Mouse (Mus musculus): ENCODE data around the gene Micall2. TPM values are rescaled to one million over a fixed set of nuclear protein-coding genes. Genes with fewer than 3 reads are reported as not detected.
A peak's percentile ranks its signal among the peaks of the same experiment; 100 is the strongest.
"Not testable (repeated sequence)": the region's sequence is repeated elsewhere in the genome, so short reads cannot be mapped to it uniquely, and the experiment has no call there.

Micall2 gene
- polyA plus RNA-seq, 1 experiment from 2014 or later = 5.7 TPM

DNA sequence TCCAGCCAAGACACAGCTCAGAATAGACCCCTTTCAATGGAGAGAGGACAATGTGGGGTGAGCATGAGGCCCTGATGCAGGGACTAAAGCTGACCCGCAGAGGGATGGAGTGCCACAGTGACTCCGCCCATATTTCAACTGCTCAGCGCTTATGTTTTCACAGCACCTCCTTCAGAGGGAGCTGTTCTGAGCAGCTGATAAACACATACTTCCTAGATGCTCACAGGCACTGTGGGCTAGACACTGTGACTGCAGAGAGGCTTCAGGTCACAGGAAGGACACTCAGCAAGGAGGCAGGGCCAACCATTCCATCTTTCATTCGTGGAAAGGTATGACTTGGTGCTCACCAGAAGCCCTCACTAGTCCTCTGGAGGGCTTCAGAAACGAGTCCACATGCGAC lies 13.4 kb downstream of the Micall2 start:
- Histone ChIP-seq H3K4me1 (peaks cover 26% of the 10 kb centered on the region), H3K36me3 (no peaks in the 10 kb centered on the region), H3K27ac (peak overlapping the region; percentile 37), H3K27me3 (ENCODE audit: insufficient read depth, poor library complexity, severe bottlenecking) (no peaks in the 10 kb centered on the region), H3K4me3 (no peak overlapping the region), H3K9me3 (no peaks in the 10 kb centered on the region)
- no peak for DNase-seq (ENCODE audit: low spot score)
- WGBS = 60% methylated on average over 6 of the region's 6 CpGs

DNA sequence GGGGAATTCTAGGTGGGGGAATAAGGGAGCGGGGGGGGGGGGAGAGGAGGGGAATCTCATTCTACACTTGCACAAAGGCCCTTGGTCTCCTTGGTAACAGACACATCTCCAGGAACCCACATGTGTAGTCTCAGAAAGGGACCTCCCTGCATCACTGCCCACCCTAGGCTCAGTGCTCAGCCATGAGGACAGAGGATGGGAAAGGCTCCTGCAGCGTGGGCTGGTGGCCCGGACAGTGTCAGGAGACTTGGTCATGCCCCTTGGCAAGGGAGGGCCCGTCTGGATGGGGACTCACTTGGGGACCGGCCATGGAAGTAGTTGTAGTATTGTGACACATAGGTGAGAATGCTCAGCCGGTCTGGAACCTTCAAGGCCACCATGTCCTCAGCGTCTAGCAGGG lies 17.2 kb downstream of the Micall2 start:
- Histone ChIP-seq H3K4me1 (peaks cover 13% of the 10 kb centered on the region), H3K27me3 (ENCODE audit: insufficient read depth, poor library complexity, severe bottlenecking) (peaks cover 12% of the 10 kb centered on the region; the same call in 1 of the 2 replicates), H3K9me3 (no peaks in the 10 kb centered on the region), H3K4me3 (no peak overlapping the region), H3K27ac (no peak overlapping the region), H3K36me3 (no peaks in the 10 kb centered on the region)
- no peak for DNase-seq (ENCODE audit: low spot score)
- WGBS = 89% methylated on average over 6 of the region's 7 CpGs

DNA sequence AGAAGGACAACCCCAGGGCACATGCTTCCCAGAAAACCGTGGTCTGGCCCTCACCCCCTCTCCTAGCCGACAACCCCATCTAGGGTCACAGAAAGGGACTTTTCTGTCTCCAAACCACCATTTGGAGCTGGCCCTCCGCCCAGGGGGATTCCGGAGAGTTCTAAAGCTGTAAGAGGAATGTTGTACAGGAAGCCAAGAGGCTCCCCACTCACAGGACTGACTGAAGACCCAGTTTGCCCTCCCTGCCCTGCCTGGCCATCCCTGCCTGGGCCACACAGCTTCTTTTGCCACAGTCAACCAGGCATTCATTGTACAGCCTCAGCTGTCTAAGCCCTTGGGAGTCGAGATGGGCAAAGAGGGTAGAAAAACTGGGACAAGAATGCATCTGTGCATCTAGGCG lies 17.6 kb downstream of the Micall2 start:
- H3K9me3 ChIP-seq = no peaks in the 10 kb centered on the region
- no peaks in the 10 kb centered on the region for H3K36me3 ChIP-seq
- no peak for DNase-seq (ENCODE audit: low spot score)
- peaks cover 12% of the 10 kb centered on the region for H3K4me1 ChIP-seq
- no peak overlapping the region for H3K4me3 ChIP-seq
- no peak overlapping the region for H3K27ac ChIP-seq
- H3K27me3 ChIP-seq (ENCODE audit: insufficient read depth, poor library complexity, severe bottlenecking) = peaks cover 12% of the 10 kb centered on the region; the same call in 1 of the 2 replicates
- WGBS = 85% methylated on average over 6 of the region's 6 CpGs

DNA sequence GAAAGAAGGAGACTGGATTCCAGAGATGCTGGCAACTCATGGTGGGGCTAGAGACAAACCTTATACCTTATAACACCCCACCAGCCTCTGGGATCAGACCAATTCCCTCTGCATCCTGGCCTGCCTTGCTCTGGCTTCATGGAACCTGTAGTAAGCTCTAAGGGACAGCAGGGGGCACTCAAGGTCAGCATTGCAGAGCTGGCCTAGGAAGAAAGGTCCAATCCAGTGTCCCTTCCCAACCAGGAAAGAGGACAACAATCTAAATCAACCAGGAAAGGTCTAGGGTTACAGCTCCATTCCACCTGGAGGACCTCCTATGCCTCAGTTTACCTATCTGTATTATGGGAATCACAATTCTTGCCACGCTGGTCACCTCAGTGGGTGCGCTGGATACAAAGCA lies 18.4 kb downstream of the Micall2 start:
- no peak overlapping the region for H3K4me3 ChIP-seq
- WGBS = 94% methylated on average over 2 of the region's 2 CpGs
- DNase-seq (ENCODE audit: low spot score) = peak; percentile 87
- H3K27me3 ChIP-seq (ENCODE audit: insufficient read depth, poor library complexity, severe bottlenecking) = peaks cover 12% of the 10 kb centered on the region; the same call in 1 of the 2 replicates
- peaks cover 4% of the 10 kb centered on the region for H3K4me1 ChIP-seq
- no peak overlapping the region for H3K27ac ChIP-seq
- H3K9me3 ChIP-seq = no peaks in the 10 kb centered on the region
- no peaks in the 10 kb centered on the region for H3K36me3 ChIP-seq

DNA sequence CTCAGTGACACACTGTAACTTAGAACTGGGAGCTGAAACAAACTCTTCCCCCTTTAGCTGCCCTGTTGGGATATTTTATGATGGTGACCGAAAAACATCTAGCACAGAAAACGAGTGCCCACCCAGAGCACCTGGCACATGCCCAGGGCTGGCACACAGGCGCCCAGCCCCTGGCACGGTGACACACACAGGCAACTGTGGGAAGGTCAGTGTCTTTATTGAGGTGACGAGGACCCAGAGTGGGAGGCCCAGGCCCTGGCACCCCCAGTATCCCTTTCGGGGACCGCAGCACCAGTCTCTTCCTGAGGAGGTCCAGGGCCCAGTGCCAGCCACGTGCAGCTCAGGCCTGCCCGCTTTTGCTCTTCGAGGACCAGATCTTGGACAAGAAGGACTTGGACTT lies 29.6 kb downstream of the Micall2 start:
- Histone ChIP-seq H3K27ac (no peak overlapping the region), H3K9me3 (0 out of 2 replicates have a peak, but pooled peaks cover 2% of the 10 kb centered on the region), H3K4me3 (no peak overlapping the region), H3K27me3 (ENCODE audit: insufficient read depth, poor library complexity, severe bottlenecking) (0 out of 2 replicates have a peak, but pooled peaks cover 3% of the 10 kb centered on the region), H3K4me1 (peaks cover 17% of the 10 kb centered on the region), H3K36me3 (peaks cover 27% of the 10 kb centered on the region)
- DNase-seq (ENCODE audit: low spot score) = no peak
- 90% methylated on average over 10 of the region's 10 CpGs for WGBS

DNA sequence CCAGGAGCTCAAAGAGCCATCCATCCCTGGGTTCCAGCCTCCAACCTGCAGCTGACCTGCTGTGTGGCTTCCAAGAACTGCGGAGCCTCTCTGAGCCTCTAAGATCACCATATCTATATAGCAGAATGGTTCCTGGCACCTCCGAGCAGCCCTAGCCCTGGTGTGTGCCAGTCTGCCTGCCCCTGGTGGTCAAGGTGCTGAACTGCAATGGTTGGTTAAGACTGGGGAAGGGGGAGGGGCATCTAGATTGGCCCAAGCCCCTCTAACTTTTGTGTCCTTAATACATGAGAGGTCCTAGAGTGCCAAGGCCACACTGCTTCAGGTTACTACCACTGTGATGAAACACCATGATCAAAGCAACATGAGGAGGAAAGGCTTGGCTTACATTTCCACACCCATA lies 33.2 kb downstream of the Micall2 start:
- 0 out of 2 replicates have a peak, but pooled peaks cover 3% of the 10 kb centered on the region for H3K36me3 ChIP-seq
- H3K4me1 ChIP-seq = peaks cover 14% of the 10 kb centered on the region
- no peak for DNase-seq (ENCODE audit: low spot score)
- 0 out of 2 replicates have a peak, but pooled peaks cover under 1% of the 10 kb centered on the region for H3K9me3 ChIP-seq
- no peak overlapping the region for H3K27ac ChIP-seq
- peaks cover under 1% of the 10 kb centered on the region; the same call in 1 of the 2 replicates for H3K27me3 ChIP-seq (ENCODE audit: insufficient read depth, poor library complexity, severe bottlenecking)
- 59% methylated on average over 2 of the region's 2 CpGs for WGBS
- no peak overlapping the region; the same call in 1 of the 2 replicates for H3K4me3 ChIP-seq

DNA sequence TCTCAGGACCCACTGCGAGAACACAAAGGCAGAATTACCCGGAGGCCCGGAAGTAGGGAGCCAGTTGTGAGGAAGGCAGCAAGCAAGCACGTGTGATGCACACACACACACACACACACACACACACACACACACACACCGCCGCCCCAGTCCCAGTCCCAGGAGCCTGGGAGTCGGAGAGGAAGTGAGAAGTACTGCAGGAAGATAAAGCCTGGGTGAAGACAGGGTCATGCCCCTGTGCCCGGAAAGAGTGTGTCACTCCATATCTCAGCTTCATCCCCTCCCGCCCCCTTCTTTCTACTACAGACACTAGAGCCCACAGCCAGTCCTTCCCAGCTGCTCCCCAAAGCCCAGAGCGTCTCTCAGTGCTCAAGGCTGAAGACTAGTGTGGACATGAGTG lies 33.9 kb downstream of the Micall2 start:
- H3K36me3 ChIP-seq = 0 out of 2 replicates have a peak, but pooled peaks cover 3% of the 10 kb centered on the region
- H3K27ac ChIP-seq = no peak overlapping the region
- peaks cover 14% of the 10 kb centered on the region for H3K4me1 ChIP-seq
- 26% methylated on average over 9 of the region's 10 CpGs for WGBS
- no peaks in the 10 kb centered on the region for H3K9me3 ChIP-seq
- peak overlapping the region; percentile 9; the same call in 1 of the 2 replicates for H3K4me3 ChIP-seq
- H3K27me3 ChIP-seq (ENCODE audit: insufficient read depth, poor library complexity, severe bottlenecking) = peaks cover 7% of the 10 kb centered on the region
- peak; percentile 89 for DNase-seq (ENCODE audit: low spot score)

DNA sequence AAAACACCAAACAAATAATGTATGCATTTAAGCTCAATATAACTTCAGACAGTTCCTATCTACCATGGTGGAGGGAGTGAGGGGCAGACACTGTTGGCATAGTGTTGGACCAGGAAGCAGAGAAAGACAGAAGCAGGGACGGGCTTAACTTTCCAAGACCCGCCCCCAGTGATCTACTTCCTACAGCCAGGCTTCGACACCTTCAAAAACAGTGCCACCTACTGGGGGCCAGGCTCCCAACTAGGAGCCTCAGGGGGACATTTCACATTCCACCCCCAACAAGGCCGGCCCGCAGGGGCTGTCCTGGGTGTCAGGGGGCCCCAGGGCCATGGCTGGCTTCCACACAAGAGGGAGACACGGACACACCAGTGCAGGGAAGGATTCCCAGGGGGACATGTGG lies 39.2 kb downstream of the Micall2 start:
- H3K4me3 ChIP-seq = no peak overlapping the region
- no peak overlapping the region for H3K27ac ChIP-seq
- no peaks in the 10 kb centered on the region; the same call in 1 of the 2 replicates for H3K9me3 ChIP-seq
- H3K27me3 ChIP-seq (ENCODE audit: insufficient read depth, poor library complexity, severe bottlenecking) = peaks cover 27% of the 10 kb centered on the region
- DNase-seq (ENCODE audit: low spot score) = no peak
- H3K4me1 ChIP-seq = peaks cover 7% of the 10 kb centered on the region
- 88% methylated on average over 6 of the region's 6 CpGs for WGBS
- no peaks in the 10 kb centered on the region for H3K36me3 ChIP-seq

DNA sequence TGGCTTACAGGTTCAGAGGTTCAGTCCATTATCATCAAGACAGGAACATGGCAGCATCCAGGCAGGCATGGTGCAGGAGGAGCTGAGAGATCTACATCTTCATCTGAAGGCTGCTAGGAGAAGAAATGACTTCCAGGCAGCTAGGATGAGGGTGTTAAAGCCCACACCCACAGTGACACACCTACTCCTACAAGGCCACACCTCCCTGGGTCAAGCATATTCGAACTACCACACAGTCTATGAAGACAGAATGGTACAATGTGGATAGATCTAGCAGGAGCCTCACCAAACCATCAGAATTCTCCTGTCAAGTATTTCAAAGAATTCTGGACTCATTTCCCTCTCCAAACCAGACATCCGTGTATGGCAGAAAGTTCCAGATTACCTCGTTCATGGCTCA lies 40.3 kb downstream of the Micall2 start:
- not testable (repeated sequence) for H3K4me3 ChIP-seq; H3K4me1 ChIP-seq; H3K36me3 ChIP-seq; H3K9me3 ChIP-seq; DNase-seq (ENCODE audit: low spot score); H3K27ac ChIP-seq
- whole genome bisulfite sequencing = 71% methylated on average over 3 of the region's 3 CpGs
- H3K27me3 ChIP-seq (ENCODE audit: insufficient read depth, poor library complexity, severe bottlenecking) = peaks cover 36% of the 10 kb centered on the region

DNA sequence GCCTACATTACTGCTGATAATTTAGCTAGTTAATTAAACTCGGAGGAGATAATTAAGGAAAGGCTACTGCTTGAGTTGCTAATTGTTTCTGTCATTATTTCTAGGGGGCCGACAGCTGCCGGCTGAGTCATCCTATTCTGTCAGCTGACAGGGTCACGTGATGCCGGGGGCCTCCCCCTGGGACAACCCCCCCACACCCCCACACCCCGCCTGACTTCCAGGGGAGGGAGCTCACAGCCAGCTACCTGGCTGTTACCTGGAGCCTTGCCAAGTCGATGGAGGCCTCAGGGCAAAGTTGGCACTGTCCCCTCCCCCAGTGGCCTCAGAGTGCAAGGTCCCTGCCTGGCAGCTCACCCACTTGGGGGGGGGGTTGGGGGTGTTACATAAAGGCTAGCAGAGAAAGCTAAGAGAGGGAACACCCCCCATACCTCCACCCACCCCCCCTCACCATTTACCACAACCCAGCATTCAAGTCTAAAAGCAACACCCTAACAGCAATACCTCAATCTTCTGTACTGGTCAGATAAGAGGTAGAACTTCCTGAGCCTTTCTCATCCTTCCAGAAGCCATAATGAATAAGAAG lies 41.1 kb downstream of the Micall2 start:
- no peak overlapping the region for H3K4me3 ChIP-seq
- H3K27ac ChIP-seq = no peak overlapping the region
- H3K36me3 ChIP-seq = no peaks in the 10 kb centered on the region
- 30% methylated on average over 7 of the region's 7 CpGs for WGBS
- peaks cover 36% of the 10 kb centered on the region for H3K27me3 ChIP-seq (ENCODE audit: insufficient read depth, poor library complexity, severe bottlenecking)
- DNase-seq (ENCODE audit: low spot score) = no peak
- no peaks in the 10 kb centered on the region; the same call in 1 of the 2 replicates for H3K9me3 ChIP-seq
- peaks cover 3% of the 10 kb centered on the region; the same call in 1 of the 2 replicates for H3K4me1 ChIP-seq

DNA sequence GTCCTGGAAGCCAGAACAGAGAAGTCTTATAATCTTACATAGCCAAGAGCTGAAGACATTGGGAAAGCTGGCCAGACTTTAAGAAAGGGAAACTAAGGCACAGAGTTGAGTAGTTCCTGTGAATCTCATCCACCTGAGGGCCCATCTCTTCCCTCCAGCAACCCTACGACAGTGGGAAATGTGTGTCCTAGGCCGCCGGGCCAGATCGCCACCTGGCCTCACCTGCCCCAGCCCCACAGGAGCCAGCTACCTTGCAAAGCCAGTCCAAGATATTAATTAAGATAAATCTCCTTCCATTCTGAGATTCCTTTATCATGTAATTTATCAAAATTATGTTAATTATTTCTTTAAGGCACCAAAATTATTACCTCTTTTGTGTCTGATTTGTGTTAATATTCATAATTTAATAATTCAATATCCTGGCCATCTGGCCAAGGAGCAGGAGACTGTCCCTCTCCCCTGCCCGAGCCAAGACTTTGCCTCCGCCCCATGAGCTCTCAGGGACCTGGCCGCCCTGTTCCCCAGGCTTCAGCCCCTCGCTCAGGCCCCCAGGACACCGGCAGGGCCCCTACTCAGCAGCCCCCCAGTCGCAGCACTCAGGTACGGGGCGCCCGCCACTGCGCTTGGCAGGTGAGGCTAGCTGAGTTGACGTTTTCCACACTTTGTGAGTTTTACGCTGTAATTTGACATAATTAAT lies 41.7 kb downstream of the Micall2 start:
- Histone ChIP-seq H3K27me3 (ENCODE audit: insufficient read depth, poor library complexity, severe bottlenecking) (peaks cover 37% of the 10 kb centered on the region), H3K4me1 (peaks cover 3% of the 10 kb centered on the region; the same call in 1 of the 2 replicates), H3K36me3 (no peaks in the 10 kb centered on the region), H3K27ac (no peak overlapping the region), H3K9me3 (no peaks in the 10 kb centered on the region; the same call in 1 of the 2 replicates), H3K4me3 (no peak overlapping the region)
- 58% methylated on average over 16 of the region's 16 CpGs for WGBS
- no peak for DNase-seq (ENCODE audit: low spot score)

DNA sequence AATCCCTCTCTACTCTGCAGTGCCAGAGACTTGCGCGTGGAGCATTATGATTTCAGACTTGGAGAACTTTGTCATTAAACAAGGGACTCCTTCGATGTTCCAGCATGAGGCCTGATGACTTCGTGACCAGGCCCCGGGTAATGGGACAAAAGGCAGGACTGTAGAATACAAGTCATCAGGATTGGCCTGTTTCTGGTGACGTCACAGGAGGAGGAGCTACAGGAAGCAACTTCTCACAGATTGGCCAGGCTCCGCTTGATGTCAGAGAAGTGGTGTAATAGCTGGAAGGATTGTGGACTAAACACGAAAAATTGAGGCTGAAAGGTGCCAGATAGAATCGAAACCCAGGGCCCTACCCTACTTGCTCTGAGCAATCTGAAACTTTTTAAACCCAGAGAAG lies 45.3 kb downstream of the Micall2 start:
- WGBS = 71% methylated on average over 9 of the region's 9 CpGs
- no peaks in the 10 kb centered on the region for H3K36me3 ChIP-seq
- H3K27ac ChIP-seq = no peak overlapping the region
- no peak for DNase-seq (ENCODE audit: low spot score)
- peaks cover 58% of the 10 kb centered on the region for H3K27me3 ChIP-seq (ENCODE audit: insufficient read depth, poor library complexity, severe bottlenecking)
- peaks cover 16% of the 10 kb centered on the region for H3K4me1 ChIP-seq
- H3K4me3 ChIP-seq = no peak overlapping the region
- no peaks in the 10 kb centered on the region; the same call in 1 of the 2 replicates for H3K9me3 ChIP-seq

DNA sequence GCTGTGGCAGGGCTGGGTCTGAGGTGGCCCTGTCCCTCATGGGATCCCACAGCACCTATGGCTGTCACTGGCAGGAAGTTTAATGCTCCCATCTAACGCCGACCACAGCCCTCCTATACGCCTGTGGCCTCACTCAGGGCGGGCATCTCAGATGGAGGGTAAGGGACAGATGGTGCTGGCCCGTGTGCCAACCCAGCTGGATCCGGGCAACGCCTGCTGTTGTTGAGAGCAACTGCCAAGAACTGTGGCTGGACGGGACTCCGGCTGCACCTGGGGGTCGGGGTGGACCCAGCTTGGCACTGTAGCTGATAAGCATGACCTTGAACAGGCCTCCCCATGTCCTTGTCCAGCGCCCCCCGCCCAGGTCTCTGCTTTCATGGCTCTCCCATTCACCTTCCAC lies 47.8 kb downstream of the Micall2 start:
- WGBS = 80% methylated on average over 12 of the region's 12 CpGs
- Histone ChIP-seq H3K36me3 (no peaks in the 10 kb centered on the region), H3K27me3 (ENCODE audit: insufficient read depth, poor library complexity, severe bottlenecking) (peaks cover 71% of the 10 kb centered on the region), H3K9me3 (no peaks in the 10 kb centered on the region; the same call in 1 of the 2 replicates), H3K4me3 (no peak overlapping the region), H3K4me1 (peaks cover 15% of the 10 kb centered on the region), H3K27ac (no peak overlapping the region)
- DNase-seq (ENCODE audit: low spot score) = no peak

All from heart, embryonic 10.5 days (tissue).